Mouse (Mus musculus) CH12.LX (cell line): Measurements from ENCODE around the gene Pphln1. TPM values are rescaled to one million over a fixed set of nuclear protein-coding genes. Genes with fewer than 3 reads are reported as not detected.

Experiments used
- polyA plus RNA-seq: library from polyadenylated mRNA; unstranded; fragments of >175 nt; gene quantifications from 2 replicates; pipeline ENCODE4 v1.2.1, GENCODE M21; 2012; ENCODE audit warnings: low read depth; ENCODE audit not compliant: insufficient read length
- total RNA-seq, 2 experiments: library from RNA; depleted of rRNA; stranded (reverse); fragments of 300-350 nt in 1 of 2; fragments of >200 nt in 1 of 2; gene quantifications; 2 replicates each; pipeline ENCODE4 v1.2.3; 2012 to 2014

Pphln1 gene
- total and polyA plus RNA-seq, 3 experiments: 22.9 to 63.9 (median 59.3) TPM

Other genes starting within 250 kb of the Pphln1 start
- 7.5 TPM in 2 replicates for gene Gxylt1, start 123.2 kb upstream of the Pphln1 start, total RNA-seq (2012; rRNA removed)
- gene Gxylt1, start 123.2 kb upstream of the Pphln1 start, total RNA-seq (2014; rRNA removed): 9.3 and 9.5 TPM in 2 replicates
- gene Gxylt1, start 123.2 kb upstream of the Pphln1 start, polyA plus RNA-seq: 17.1 and 18.5 TPM in 2 replicates
- gene Yaf2, start 61.4 kb upstream of the Pphln1 start, total RNA-seq (2012; rRNA removed): 32.7 and 33.7 TPM in 2 replicates
- gene Yaf2, start 61.4 kb upstream of the Pphln1 start, total RNA-seq (2014; rRNA removed): 78.4 and 84.8 TPM in 2 replicates
- gene Yaf2, start 61.4 kb upstream of the Pphln1 start, polyA plus RNA-seq: 40.9 and 46.2 TPM in 2 replicates
- 49.1 and 56.7 TPM in 2 replicates for gene Zcrb1, start within 50 bp of the Pphln1 start, total RNA-seq (2012; rRNA removed)
- gene Zcrb1, start within 50 bp of the Pphln1 start, total RNA-seq (2014; rRNA removed): 60.3 and 72.7 TPM in 2 replicates
- 145 and 146 TPM in 2 replicates for gene Zcrb1, start within 50 bp of the Pphln1 start, polyA plus RNA-seq
- 0.46 and 0.64 TPM in 2 replicates for gene Prickle1, start 197.5 kb downstream of the Pphln1 start, total RNA-seq (2012; rRNA removed)
- 1.1 and 1.7 TPM in 2 replicates for gene Prickle1, start 197.5 kb downstream of the Pphln1 start, total RNA-seq (2014; rRNA removed)
- 1.5 and 1.8 TPM in 2 replicates for gene Prickle1, start 197.5 kb downstream of the Pphln1 start, polyA plus RNA-seq